Mouse (Mus musculus): ENCODE results near the gene Zfp280b.
A peak's percentile ranks its signal among the peaks of the same experiment; 100 is the strongest.
"Not testable (repeated sequence)": the region's sequence is repeated elsewhere in the genome, so short reads cannot be mapped to it uniquely, and the experiment has no call there.

The Zfp280b gene

DNA sequence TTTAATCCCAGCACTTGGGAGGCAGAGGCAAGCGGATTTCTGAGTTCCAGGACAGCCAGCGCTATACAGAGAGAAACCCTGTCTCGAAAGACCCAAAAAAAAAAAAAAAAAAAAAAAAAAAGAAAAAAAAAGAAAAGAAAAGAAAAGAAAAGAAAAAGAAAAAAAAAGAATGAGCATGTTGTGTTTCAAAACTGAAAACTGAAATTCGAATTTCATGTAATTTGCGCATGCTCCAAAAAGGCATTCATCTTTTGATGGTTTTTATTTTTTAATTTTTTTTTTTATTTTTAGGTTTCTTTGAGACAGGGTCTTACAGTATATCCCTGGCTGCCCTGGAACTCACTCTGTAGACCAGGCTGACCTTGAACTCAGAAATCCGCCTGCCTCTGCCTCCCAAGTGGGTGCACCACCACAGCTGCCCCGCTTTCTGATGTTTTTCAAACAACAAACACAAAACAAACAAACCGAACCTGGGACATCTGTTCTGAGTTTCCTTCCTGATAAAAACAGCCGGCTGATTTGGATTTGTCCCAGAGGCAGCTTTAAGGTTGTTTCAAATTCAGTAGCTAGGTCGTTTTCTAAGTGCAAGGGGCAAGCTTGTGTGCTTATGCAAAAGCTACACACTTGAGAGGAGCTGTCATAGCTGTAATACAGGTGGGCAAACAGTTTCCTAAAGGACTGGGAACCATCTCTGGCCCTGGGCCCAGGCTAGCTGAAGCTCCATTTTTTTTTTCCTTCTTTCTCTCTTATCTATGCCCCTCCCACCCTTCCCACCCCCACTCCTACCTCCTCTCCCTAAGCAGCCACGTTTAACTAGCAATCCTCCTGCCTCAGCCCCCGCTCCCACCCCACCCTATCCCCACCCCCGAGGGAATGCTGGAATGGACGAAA is 694 bp upstream of the Zfp280b start:
- peak; percentile 52 to 66 for DNase-seq

- no peak for DNase-seq
Measured at GRCm38 (mm10) chr10:76033119-76033455, 637 bp downstream of the Zfp280b start.

GRCm38 (mm10) chr10:76034001-76034600 is 1.7 kb downstream of the Zfp280b start:
- DNase-seq = no peak

DNA sequence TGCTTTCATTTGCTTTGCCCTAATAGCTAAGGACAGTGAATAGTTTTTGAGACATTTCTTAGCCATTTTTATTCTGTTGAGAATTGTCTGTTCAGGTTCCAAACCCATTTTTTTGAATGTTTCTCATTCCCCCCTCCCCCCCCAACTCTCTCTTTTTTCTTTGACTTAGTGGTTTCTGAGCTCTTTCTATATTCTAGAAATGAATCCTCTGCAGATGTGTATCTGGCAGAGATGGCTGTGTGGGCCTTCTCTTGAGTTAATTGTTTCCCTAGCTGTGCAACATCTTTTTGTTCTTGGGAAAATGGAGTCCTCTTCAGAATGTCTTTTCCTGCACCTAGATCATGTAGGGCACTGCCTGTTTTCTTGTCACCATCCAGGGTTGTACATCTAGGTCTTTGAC is 2.8 kb downstream of the Zfp280b start:
- DNase-seq = no peak

DNA sequence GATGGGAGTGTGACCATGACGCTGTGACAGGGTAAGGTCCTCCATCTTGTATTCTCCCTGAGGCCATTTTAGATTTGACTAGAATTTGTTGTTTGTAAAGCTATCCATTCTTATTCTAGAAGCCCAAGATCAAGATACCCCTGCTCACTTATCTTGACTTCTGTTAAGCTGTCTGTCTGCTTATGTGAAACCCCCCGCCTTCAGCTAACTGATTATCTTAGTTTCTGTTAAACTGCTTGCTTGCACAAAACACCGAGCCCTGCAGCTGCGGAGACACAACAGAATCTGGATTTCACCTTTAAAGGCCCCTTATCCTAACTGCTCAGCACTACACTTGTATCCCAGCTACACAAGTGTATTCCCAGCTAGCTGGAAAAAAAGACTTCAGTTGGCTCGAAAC is 4.5 kb downstream of the Zfp280b start:
- no peak for DNase-seq

DNA sequence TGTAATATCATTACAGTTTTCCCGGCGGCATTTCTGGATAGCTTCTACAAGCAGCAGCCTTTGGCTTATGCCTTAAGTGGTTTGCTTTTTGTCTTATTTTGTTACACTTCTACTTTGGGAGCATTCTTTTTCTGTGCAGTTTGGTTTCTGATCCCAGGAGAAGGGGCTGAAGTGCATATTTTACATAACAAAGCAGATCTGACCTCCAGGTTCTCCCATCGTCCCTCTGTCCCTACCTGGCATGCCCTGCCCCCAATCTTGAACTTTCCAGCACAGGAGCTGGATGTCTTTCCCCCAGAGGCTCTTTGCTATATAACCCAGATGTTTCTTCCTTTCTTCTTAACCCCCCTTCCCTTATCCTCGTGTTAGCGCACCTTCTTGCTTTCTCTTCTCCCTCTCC is 12.9 kb downstream of the Zfp280b start:
- DNase-seq = no peak

- no peak for DNase-seq
Measured at GRCm38 (mm10) chr10:76046754-76047153, 14.3 kb downstream of the Zfp280b start.

GRCm38 (mm10) chr10:76047182-76047869 is 14.9 kb downstream of the Zfp280b start:
- DNase-seq = no peak

GRCm38 (mm10) chr10:76048967-76049366 is 16.5 kb downstream of the Zfp280b start:
- no peak for DNase-seq

GRCm38 (mm10) chr10:76051860-76052259 is 19.4 kb downstream of the Zfp280b start:
- no peak for DNase-seq

GRCm38 (mm10) chr10:76062439-76062838 is 30.0 kb downstream of the Zfp280b start:
- no peak for DNase-seq

GRCm38 (mm10) chr10:76067674-76068613 is 35.5 kb downstream of the Zfp280b start:
- DNase-seq = peak; percentile 63 to 69

DNA sequence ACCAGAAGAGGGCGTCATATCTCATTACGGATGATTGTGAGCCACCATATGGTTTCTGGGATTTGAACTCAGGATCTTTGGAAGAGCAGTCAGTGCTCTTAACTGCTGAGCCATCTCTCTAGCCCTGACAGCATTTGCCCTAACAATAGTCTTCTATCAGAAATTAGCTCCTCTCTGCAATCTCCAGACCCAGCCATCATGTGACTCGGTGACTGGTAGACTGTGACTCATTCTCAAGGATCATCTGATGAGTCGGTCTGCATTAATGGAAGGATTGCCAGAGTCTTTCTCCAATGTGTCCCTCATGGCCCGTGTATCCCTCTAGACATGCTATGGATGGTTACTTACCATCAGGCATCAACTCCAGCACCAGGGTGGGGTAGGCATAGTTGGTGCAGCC is 39.6 kb downstream of the Zfp280b start:
- DNase-seq = not testable (repeated sequence)

GRCm38 (mm10) chr10:76077008-76077407 is 44.6 kb downstream of the Zfp280b start:
- DNase-seq = not testable (repeated sequence)
